Mouse (Mus musculus): ENCODE results near the gene Kifc1. TPM values are rescaled to one million over a fixed set of nuclear protein-coding genes. Genes with fewer than 3 reads are reported as not detected.

Gene Kifc1
- 2.1 and 4.2 TPM in 2 replicates for polyA plus RNA-seq (2012; rRNA removed; ENCODE audit: low replicate concordance)

DNA sequence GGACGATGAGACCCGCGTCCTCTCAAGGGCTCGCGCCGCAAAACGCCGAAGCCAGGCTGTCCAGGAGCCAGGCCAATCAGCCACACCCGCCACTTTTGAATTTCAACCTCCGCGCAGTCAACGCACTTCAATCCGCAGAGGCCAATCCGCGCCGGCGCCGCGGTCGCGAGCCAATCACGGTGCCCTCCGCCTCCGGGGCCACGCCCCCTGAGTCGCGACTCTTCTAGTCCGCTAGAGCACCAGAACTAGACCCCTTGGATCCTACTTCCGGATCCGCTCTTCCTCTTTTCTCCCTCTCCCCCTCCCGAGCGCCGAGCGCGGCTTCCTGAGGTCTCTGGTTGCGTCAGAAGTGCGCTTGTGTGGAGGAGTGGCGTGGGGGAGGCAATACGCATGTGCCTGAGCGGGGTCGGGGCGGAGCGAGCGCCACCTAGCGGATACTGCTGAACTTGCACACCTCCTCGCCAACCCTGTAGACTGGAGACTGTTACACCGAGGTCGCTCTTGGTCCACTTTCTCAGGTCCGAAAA lies at the start of gene Kifc1:
Gene Kifc1 (minus strand): TSS at position 129 of the 527 bp plus-strand sequence.

DNA sequence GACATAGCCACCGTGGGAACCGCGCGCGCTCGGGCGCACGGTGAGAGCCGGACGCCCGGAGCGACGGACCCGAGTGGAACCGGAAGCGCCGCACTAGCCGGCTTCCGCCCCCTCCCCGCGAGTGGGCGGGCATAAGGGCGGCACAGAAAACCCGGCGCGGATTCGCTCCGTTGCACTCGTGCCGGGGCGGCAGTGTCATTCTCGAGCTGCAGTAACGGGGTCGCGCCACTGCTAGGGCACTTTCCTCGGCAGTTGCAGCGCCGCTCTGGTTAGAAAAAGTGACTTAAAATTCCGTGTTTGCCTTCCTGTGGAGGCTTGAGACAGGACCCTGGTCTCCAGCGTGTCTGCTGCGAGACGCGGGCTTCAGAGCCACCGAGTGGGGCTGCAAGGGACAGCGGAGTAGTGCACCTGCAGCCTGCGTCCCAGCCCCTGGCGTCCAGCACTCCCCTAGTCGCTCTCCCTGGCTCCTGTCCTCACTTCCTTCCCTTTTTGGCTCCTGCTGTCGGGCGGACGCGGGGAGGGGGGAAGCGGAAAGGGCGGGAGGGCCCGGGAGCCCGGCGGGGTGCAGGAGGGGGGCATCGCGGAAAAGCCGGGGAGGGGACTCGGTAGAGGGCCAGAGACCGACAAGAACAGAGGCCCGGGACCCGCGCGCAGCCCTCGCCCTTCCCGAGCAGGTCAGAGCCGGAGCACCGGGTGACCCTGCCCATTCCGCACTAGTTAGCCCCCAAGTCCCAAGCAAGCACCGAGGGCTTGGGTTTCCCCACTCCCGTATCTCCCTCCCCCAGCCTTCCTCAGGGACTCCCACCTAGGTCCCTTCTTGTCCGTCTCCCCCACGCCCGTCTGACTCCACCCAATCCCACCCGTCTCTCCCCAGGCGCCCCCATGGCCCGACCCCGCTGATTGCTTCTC lies 39.2 kb upstream of the Kifc1 start, which contains the start of gene Rgl2:
Gene Rgl2 (plus strand): TSS at position 173 of the 909 bp plus-strand sequence.

DNA sequence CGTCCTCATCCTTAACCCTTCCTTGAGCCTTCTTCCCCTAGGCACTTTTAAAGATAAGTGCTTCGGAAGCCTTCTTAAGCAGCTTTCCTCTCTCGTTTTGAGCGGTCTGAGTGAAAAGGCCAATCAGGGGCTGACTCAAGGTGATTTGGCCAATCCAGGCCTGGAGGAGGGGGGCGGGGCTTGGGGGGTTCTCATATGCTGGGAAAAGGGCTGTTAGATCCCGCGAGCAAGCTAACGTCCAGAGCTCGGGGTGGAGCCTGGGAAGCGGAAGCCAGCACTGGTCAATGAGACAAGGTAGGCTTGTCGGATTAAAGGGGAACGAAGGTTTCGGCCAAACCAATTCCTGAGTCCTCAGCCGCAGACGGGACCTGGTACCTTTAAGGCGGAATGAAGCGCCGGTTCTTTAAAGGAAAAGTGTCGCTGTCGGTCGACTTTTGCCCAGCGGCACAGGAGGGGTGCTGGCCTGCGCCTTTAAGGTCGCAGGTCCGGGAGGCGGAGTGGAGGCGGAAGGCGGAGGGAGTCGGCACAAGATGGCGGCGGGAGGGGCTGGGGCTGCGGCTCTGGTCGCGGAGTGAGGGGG lies 25.3 kb upstream of the Kifc1 start, which contains the start of the genes Tapbp and Zbtb22:
Gene Tapbp (plus strand): TSS at position 229 of the 580 bp plus-strand sequence.
Gene Zbtb22 (plus strand): TSS at position 234 of the 580 bp plus-strand sequence.

DNA sequence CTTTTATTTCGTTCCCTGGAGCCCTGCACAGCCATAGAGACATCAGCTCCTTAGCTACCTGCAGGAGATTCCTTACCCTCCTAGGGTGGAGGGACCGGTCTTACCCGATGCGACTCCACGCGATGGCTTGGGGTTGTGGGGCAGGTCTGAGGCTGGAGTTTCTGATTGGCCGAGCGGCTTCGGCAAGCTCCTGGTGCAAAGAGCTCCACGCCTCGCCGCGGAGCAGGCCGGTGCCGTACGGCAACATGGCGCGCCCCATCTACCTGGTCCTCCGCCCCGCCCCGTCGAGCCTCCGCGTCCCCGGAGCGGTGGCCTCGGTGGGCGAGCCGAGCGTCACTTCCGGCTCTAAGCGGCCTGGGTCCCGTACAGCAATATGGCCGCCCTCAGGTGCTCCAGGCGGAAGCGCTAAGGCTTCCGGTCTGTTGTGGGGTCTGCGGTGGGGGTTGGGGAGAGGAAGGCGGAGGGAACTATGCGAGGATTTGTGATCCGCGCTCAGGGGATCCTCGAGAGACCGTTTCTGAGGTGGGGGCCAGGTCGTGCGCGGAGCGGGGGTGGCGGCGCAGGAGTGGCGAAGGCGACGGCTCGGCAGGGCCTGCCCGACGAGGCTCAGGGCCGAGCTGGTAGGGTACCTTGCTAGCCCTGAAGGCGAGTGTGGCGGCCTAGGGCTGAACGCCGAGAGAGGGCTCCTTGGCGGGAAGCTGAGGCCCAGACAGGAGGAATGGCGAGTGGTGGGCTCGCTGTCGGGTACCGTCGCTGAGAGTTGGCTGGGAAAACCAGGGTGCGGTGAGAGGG lies 18.8 kb upstream of the Kifc1 start, which contains the start of gene Daxx:
Gene Daxx (plus strand): TSS at position 338 of the 792 bp plus-strand sequence.

DNA sequence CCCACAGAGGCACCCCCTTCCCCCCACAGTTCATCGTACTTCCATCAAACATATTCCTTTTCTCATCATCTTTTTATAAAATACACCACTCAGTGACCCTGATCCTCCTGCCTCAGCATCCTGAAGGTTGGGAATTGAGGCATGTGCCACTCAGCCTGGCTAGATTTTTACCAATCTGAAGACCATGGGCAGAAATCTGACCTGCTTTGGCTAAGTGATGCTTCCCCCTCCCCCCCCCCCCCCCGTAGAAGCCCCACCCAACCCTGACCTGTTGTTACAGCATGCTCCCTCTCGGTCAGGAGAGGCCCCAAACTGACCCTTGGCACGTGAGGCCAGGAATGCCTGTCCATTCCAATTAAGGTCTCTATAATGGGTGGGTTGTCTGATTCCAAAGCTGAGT lies 14.4 kb upstream of the Kifc1 start, which contains the start of gene Platr17:
Gene Platr17 (plus strand): TSS at position 301 of the 400 bp plus-strand sequence.

DNA sequence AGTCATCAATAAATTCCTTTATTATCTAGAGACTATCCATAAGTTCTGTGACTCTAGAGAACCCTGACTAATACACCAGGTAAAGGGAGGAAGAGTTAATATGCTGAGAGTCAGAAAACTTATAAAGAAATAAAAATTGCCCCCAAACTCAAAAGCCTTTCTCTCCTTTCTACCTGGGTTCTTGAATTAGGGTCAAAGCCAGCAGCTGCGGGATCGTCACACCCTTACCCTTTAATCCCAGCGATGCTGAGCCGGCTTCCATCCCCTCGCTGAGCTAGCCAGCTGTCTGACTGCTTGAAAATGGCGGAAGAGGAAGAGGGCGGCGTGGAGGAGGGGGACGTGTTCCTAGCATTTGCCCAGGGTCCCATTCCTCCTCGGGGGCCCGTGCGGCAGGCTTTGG lies 16.9 kb downstream of the Kifc1 start, which contains the start of gene Gm7029:
Gene Gm7029 (plus strand): TSS at position 301 of the 400 bp plus-strand sequence.

DNA sequence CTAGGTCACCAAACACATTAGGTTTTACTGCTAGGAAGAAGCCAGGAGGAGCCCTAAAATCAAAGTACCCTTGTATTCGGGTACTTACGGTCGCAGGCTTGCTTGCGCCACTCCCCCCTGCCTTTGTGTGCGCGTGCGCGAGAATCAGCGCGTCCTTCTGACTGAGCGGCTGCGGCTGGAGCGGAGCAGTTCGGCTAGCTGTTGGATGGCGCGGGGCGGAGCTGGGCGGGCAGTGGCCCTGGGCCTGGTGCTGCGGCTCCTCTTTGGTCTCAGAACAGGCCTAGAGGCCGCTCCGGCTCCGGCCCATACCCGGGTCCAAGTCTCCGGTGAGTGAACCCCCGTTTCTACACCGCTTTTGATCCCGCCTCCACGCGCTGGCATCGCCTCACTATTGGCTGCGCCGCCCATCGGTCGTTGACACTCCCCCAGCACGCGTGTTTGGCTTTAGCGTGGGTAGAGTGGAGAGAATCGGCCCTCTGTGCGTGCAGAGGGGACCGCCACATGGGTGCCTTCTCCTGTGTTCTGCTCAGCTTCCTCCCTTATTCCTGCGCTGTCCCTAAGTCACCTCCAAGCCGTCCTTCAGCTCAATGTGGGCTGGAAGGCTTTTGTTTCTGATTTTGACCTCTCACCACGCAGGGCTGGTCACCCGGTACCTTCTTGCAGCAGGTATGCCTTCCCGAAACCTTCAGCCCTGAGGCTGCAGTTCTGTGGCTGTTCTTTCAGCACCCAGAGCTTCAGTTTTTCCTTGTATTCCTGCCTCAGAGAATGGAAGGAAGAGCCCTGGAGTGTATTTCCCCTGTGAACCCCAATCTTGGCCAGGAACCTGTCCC lies 47.3 kb downstream of the Kifc1 start, which contains the start of gene Cd320:
Gene Cd320 (plus strand): TSS at position 126 of the 830 bp plus-strand sequence.

Other genes starting within 250 kb of the Kifc1 start
- gene Hnrnpm, start 203.8 kb downstream of the Kifc1 start, polyA plus RNA-seq (2012; rRNA removed; ENCODE audit: low replicate concordance): 66.1 and 93.3 TPM in 2 replicates
- gene March2, start 172.0 kb downstream of the Kifc1 start, polyA plus RNA-seq (2012; rRNA removed; ENCODE audit: low replicate concordance): 123 and 128 TPM in 2 replicates
- 393 and 399 TPM in 2 replicates for gene Rab11b, start 130.1 kb downstream of the Kifc1 start, polyA plus RNA-seq (2012; rRNA removed; ENCODE audit: low replicate concordance)
- 140 and 183 TPM in 2 replicates for gene Angptl4, start 108.8 kb downstream of the Kifc1 start, polyA plus RNA-seq (2012; rRNA removed; ENCODE audit: low replicate concordance)
- 123 and 162 TPM in 2 replicates for gene Kank3, start 80.1 kb downstream of the Kifc1 start, polyA plus RNA-seq (2012; rRNA removed; ENCODE audit: low replicate concordance)
- 609 and 610 TPM in 2 replicates for gene Rps28, start 66.1 kb downstream of the Kifc1 start, polyA plus RNA-seq (2012; rRNA removed; ENCODE audit: low replicate concordance)
- gene Ndufa7, start 66.1 kb downstream of the Kifc1 start, polyA plus RNA-seq (2012; rRNA removed; ENCODE audit: low replicate concordance): 532 and 579 TPM in 2 replicates
- 97.5 and 125 TPM in 2 replicates for gene Cd320, start 47.6 kb downstream of the Kifc1 start, polyA plus RNA-seq (2012; rRNA removed; ENCODE audit: low replicate concordance)
- gene Gm7029, start 16.8 kb downstream of the Kifc1 start, polyA plus RNA-seq (2012; rRNA removed; ENCODE audit: low replicate concordance): not detected in 2 replicates
- gene Platr17, start 14.5 kb upstream of the Kifc1 start, polyA plus RNA-seq (2012; rRNA removed; ENCODE audit: low replicate concordance): 0.93 and 1.6 TPM in 2 replicates
- 64.8 and 67.0 TPM in 2 replicates for gene Daxx, start 18.8 kb upstream of the Kifc1 start, polyA plus RNA-seq (2012; rRNA removed; ENCODE audit: low replicate concordance)
- 238 and 378 TPM in 2 replicates for gene Tapbp, start 25.2 kb upstream of the Kifc1 start, polyA plus RNA-seq (2012; rRNA removed; ENCODE audit: low replicate concordance)
- 72.4 and 116 TPM in 2 replicates for gene Zbtb22, start 25.2 kb upstream of the Kifc1 start, polyA plus RNA-seq (2012; rRNA removed; ENCODE audit: low replicate concordance)
- 255 and 438 TPM in 2 replicates for gene Rgl2, start 38.9 kb upstream of the Kifc1 start, polyA plus RNA-seq (2012; rRNA removed; ENCODE audit: low replicate concordance)
- gene Pfdn6, start 49.7 kb upstream of the Kifc1 start, polyA plus RNA-seq (2012; rRNA removed; ENCODE audit: low replicate concordance): 12.4 and 16.1 TPM in 2 replicates
- 18.2 and 23.7 TPM in 2 replicates for gene Wdr46, start 50.0 kb upstream of the Kifc1 start, polyA plus RNA-seq (2012; rRNA removed; ENCODE audit: low replicate concordance)
- 9.8 and 25.7 TPM in 2 replicates for gene B3galt4, start 60.8 kb upstream of the Kifc1 start, polyA plus RNA-seq (2012; rRNA removed; ENCODE audit: low replicate concordance)
- gene Vps52, start 65.2 kb upstream of the Kifc1 start, polyA plus RNA-seq (2012; rRNA removed; ENCODE audit: low replicate concordance): 68.7 and 74.9 TPM in 2 replicates
- 283 and 376 TPM in 2 replicates for gene Rps18, start 65.3 kb upstream of the Kifc1 start, polyA plus RNA-seq (2012; rRNA removed; ENCODE audit: low replicate concordance)
- 6,978 and 9,315 TPM in 2 replicates for gene H2-K1, start 109.7 kb upstream of the Kifc1 start, polyA plus RNA-seq (2012; rRNA removed; ENCODE audit: low replicate concordance)
- 29.1 and 42.5 TPM in 2 replicates for gene Ring1, start 134.0 kb upstream of the Kifc1 start, polyA plus RNA-seq (2012; rRNA removed; ENCODE audit: low replicate concordance)
- gene H2-Ke6, start 137.4 kb upstream of the Kifc1 start, polyA plus RNA-seq (2012; rRNA removed; ENCODE audit: low replicate concordance): 89.2 and 219 TPM in 2 replicates
- 148 and 187 TPM in 2 replicates for gene Slc39a7, start 141.0 kb upstream of the Kifc1 start, polyA plus RNA-seq (2012; rRNA removed; ENCODE audit: low replicate concordance)
- 62.9 and 110 TPM in 2 replicates for gene Rxrb, start 141.2 kb upstream of the Kifc1 start, polyA plus RNA-seq (2012; rRNA removed; ENCODE audit: low replicate concordance)
- gene Col11a2, start 148.8 kb upstream of the Kifc1 start, polyA plus RNA-seq (2012; rRNA removed; ENCODE audit: low replicate concordance): 1.8 and 4.3 TPM in 2 replicates
- 59.6 and 112 TPM in 2 replicates for gene H2-Oa, start 201.7 kb upstream of the Kifc1 start, polyA plus RNA-seq (2012; rRNA removed; ENCODE audit: low replicate concordance)
- gene H2-DMa, start 228.9 kb upstream of the Kifc1 start, polyA plus RNA-seq (2012; rRNA removed; ENCODE audit: low replicate concordance): 180 and 191 TPM in 2 replicates
- 112 and 199 TPM in 2 replicates for gene Brd2, start 232.0 kb upstream of the Kifc1 start, polyA plus RNA-seq (2012; rRNA removed; ENCODE audit: low replicate concordance)

Data from mammary gland, adult 2 months (tissue).